Mouse (Mus musculus): ENCODE measurements at regions not wholly inside any gene's neighbourhood (a gene's known extent, or its start where the extent isn't known, plus 50 kb on each side); places are given as distances from the start of the nearest gene placed in this dataset.

- TF ChIP-seq CTCF (IDR thresholded peaks at IDR 0.05 in 2 of 3, conservative IDR thresholded peaks at IDR 0.05 in 1 of 3; ENCODE audit: control insufficient read depth in 1 of 3, insufficient read depth in 1 of 3, low read depth in 2 of 3, low read length in 3 of 3, poor library complexity in 1 of 3, severe bottlenecking in 1 of 3) (no peak), MEF2A (IDR thresholded peaks at IDR 0.05; ENCODE audit: extremely low read depth, insufficient replicate concordance, low read depth, low read length, poor library complexity, severe bottlenecking) (no peak), POLR2A (IDR thresholded peaks at IDR 0.05; ENCODE audit: control insufficient read depth in 1 of 2, insufficient read depth in 1 of 2, low read depth in 1 of 2, low read length in 2 of 2, poor library complexity in 1 of 2) (no peak), KAT2A (conservative IDR thresholded peaks at IDR 0.05; ENCODE audit: low read depth, low read length) (no peak), EP300 (IDR thresholded peaks at IDR 0.05; ENCODE audit: low read depth in 1 of 2, low read length in 2 of 2) (no peak), HCFC1 (IDR thresholded peaks at IDR 0.05; ENCODE audit: low read depth, low read length) (no peak), MYC (IDR thresholded peaks at IDR 0.05; ENCODE audit: low read depth, low read length) (no peak), MXI1 (IDR thresholded peaks at IDR 0.05; ENCODE audit: low read depth, low read length) (no peak)
These were observed 291.4 kb upstream of the Zmiz1 start for GRCm38 (mm10) chr14:25167604-25168003.
